Mouse (Mus musculus) ES-E14 (cell line): ENCODE data around the gene Tmem268.

ENCODE experiments used
- CHD2 ChIP-seq: IDR thresholded peaks from 2 replicates; pipeline ENCODE4 v1.6.1; 2014; ENCODE audit warnings: mild to moderate bottlenecking, low read depth, low read length, inconsistent platforms
- HCFC1 ChIP-seq: IDR thresholded peaks from 2 replicates; pipeline ENCODE4 v1.6.1; 2012; ENCODE audit warnings: low read length, inconsistent platforms, borderline replicate concordance; ENCODE audit not compliant: insufficient read depth
- MAFK ChIP-seq: IDR thresholded peaks from 2 replicates; pipeline ENCODE4 v1.6.1; 2014; ENCODE audit warnings: mild to moderate bottlenecking, low read depth, low read length, inconsistent platforms; ENCODE audit not compliant: insufficient read depth
- ZC3H11A ChIP-seq: IDR thresholded peaks from 2 replicates; pipeline ENCODE4 v1.6.1; 2012; ENCODE audit warnings: low read depth, mild to moderate bottlenecking, inconsistent platforms, low read length, borderline replicate concordance
- ZNF384 ChIP-seq: IDR thresholded peaks from 2 replicates; pipeline ENCODE4 v1.6.1; 2012; ENCODE audit warnings: low read depth, low read length, inconsistent platforms

GRCm38 (mm10) chr4:63552865-63553264 lies 5.7 kb upstream of the Tmem268 start:
- TF ChIP-seq ZNF384, result no peak
- TF ChIP-seq MAFK, result no peak
- no peak for TF ChIP-seq HCFC1
- no peak for TF ChIP-seq CHD2
- TF ChIP-seq ZC3H11A, result no peak
